Mouse (Mus musculus): ENCODE measurements at regions not wholly inside any gene's neighbourhood (a gene's known extent, or its start where the extent isn't known, plus 50 kb on each side); places are given as distances from the start of the nearest gene placed in this dataset.
"Not testable (repeated sequence)": the region's sequence is repeated elsewhere in the genome, so short reads cannot be mapped to it uniquely, and the experiment has no call there.

DNA sequence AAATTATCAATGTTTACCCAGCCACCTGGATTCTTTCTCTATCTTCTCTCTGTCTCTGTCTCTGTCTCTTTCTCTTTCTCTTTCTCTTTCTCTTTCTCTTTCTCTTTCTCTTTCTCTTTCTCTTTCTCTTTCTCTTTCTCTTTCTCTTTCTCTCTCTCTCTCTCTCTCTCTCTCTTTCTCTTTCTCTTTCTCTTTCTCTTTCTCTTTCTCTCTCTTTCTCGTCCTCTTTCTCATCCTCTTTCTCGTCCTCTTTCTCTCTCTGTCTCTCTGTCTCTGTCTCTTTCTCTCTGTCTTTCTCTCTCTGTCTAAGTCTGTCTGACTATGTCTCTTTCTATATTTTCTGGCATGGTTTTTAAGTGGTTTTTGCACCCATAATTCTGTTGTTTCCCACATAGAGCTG, 217.6 kb downstream of the Serpinb8 start:
- not testable (repeated sequence) for H3K27me3 ChIP-seq (replicated peaks); H3K36me3 ChIP-seq (replicated peaks); ATAC-seq (replicated peaks); H3K4me1 ChIP-seq; H3K9ac ChIP-seq; H3K27ac ChIP-seq; H3K9me3 ChIP-seq; H3K4me2 ChIP-seq; H3K4me3 ChIP-seq
- 87% methylated on average over 2 of the region's 2 CpGs for WGBS

DNA sequence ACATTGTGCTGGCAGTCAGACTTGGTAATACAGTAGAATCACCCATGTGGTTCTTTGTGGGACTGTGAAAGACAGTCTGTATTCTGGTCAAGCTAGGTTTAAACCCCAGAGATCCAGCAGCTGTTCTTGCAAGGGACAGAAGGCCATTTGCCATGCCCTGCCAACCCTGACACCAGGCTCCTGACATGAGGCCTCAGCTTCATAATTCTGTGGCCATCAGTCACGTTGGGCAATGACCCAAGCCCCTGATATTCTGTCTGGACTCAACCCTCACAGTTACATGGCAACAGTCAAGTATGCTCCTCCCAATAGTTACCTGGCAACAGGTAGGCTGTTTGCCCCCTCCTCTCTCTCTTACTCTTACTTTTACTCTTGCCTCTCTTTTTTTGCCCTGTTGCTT, 221.3 kb downstream of the Serpinb8 start:
- Histone ChIP-seq H3K27me3 (replicated peaks) (no peaks in the 10 kb centered on the region), H3K4me2 (no peak overlapping the region), H3K4me1 (no peaks in the 10 kb centered on the region), H3K4me3 (no peak overlapping the region), H3K9ac (no peak overlapping the region), H3K9me3 (no peaks in the 10 kb centered on the region), H3K36me3 (replicated peaks) (no peaks in the 10 kb centered on the region), H3K27ac (no peak overlapping the region)
- WGBS = 75% methylated on average over 1 of the region's 1 CpGs
- no peak for ATAC-seq (replicated peaks)

DNA sequence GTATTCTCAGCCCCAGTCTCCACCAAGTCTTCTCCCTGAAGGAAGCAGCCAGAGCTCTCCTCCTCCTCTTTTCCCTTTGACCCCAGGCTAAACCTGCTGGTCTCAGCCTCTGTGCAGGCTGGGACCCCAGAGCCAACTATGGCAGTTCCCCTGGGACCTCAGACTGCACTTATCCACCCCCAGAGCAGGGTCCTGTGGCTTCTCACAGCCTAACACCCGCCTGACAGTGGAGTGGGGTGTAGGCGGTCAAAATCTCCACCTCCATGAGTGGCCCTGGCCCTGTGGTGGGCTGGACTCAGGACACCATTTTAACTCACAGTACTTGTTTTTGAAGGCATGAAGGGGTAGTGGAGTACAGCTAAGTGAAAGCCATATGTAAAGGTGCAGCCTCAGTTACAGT, 222.1 kb downstream of the Serpinb8 start:
- WGBS = 89% methylated on average over 2 of the region's 2 CpGs
- Histone ChIP-seq H3K9ac (no peak overlapping the region), H3K4me2 (no peak overlapping the region), H3K27ac (no peak overlapping the region), H3K9me3 (no peaks in the 10 kb centered on the region), H3K4me3 (no peak overlapping the region), H3K27me3 (replicated peaks) (no peaks in the 10 kb centered on the region), H3K36me3 (replicated peaks) (no peaks in the 10 kb centered on the region), H3K4me1 (no peaks in the 10 kb centered on the region)
- no peak for ATAC-seq (replicated peaks)

DNA sequence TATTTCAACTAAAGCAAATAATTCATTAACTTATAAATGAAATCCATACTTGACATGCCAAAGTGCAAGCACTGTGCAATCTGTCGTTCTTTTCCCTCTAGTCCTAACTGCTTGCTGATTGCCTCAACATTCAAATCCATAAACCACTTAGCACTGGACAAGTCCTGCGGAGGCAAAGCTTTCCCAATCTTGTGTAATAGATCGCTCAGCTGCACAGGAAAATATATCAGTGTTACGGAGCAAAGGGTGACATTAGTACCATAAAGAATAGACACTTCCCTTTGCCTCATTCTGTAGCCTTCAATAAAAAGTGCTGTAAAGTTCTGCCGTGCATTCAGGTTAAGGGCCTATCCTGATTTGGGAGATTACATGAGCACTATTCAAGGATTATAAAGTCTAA, 248.1 kb downstream of the Serpinb8 start:
- no peak for ATAC-seq (replicated peaks)
- no peak overlapping the region for H3K9ac ChIP-seq
- no peak overlapping the region for H3K27ac ChIP-seq
- no peak overlapping the region for H3K4me2 ChIP-seq
- H3K9me3 ChIP-seq = no peaks in the 10 kb centered on the region
- H3K36me3 ChIP-seq (replicated peaks) = no peaks in the 10 kb centered on the region
- WGBS = 87% methylated on average over 5 of the region's 5 CpGs
- no peak overlapping the region for H3K4me3 ChIP-seq
- H3K27me3 ChIP-seq (replicated peaks) = no peaks in the 10 kb centered on the region
- no peaks in the 10 kb centered on the region for H3K4me1 ChIP-seq

DNA sequence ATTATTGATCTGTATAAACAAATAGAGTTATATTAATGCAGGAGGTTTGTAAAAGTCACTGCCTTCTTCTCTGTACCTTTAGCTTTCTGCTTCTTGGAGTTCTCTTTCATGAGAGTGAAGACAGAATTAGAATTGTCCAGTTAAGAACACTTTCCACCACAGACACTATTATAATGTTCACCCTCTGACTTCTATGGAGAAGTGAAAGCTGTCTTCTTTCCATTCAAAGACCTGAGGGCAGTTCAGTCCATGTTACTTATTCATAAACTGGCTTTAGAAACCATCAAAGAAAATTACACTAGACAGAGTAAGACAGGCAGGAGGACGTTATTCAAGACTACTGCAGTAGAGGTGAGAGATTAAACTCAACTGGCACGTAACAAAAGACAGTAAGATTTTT, 262.6 kb downstream of the Serpinb8 start:
- Histone ChIP-seq H3K4me1 (no peaks in the 10 kb centered on the region), H3K9me3 (no peaks in the 10 kb centered on the region), H3K27me3 (replicated peaks) (no peaks in the 10 kb centered on the region), H3K36me3 (replicated peaks) (no peaks in the 10 kb centered on the region), H3K4me2 (no peak overlapping the region), H3K27ac (no peak overlapping the region), H3K9ac (no peak overlapping the region), H3K4me3 (no peak overlapping the region)
- ATAC-seq (replicated peaks) = no peak
- WGBS = 21% methylated on average over 2 of the region's 2 CpGs

DNA sequence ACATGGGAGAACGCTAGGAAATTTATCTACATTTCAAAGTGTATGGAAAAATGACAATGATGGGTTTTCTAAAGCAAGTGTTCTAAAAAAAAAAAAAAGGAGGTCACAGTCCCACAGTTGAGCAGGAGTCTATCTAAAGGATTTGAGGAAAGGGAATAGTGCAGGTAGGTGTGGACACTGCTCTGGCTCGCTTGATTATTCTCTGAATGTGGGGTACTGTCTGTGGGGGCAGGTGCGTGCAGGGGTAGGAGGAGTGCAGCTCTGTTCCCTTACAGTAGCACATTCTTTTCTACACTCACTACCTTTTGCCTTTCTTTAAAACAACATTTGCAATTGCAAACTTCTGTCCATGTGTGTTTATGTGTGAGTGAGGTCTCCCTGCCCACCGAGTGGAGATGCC, 263.2 kb downstream of the Serpinb8 start:
- 71% methylated on average over 4 of the region's 4 CpGs for WGBS
- no peak overlapping the region for H3K9ac ChIP-seq
- H3K36me3 ChIP-seq (replicated peaks) = no peaks in the 10 kb centered on the region
- no peaks in the 10 kb centered on the region for H3K4me1 ChIP-seq
- H3K9me3 ChIP-seq = no peaks in the 10 kb centered on the region
- no peak overlapping the region for H3K27ac ChIP-seq
- H3K4me2 ChIP-seq = no peak overlapping the region
- H3K4me3 ChIP-seq = no peak overlapping the region
- H3K27me3 ChIP-seq (replicated peaks) = no peaks in the 10 kb centered on the region
- ATAC-seq (replicated peaks) = peak; percentile 54; the same call in 1 of the 2 replicates

DNA sequence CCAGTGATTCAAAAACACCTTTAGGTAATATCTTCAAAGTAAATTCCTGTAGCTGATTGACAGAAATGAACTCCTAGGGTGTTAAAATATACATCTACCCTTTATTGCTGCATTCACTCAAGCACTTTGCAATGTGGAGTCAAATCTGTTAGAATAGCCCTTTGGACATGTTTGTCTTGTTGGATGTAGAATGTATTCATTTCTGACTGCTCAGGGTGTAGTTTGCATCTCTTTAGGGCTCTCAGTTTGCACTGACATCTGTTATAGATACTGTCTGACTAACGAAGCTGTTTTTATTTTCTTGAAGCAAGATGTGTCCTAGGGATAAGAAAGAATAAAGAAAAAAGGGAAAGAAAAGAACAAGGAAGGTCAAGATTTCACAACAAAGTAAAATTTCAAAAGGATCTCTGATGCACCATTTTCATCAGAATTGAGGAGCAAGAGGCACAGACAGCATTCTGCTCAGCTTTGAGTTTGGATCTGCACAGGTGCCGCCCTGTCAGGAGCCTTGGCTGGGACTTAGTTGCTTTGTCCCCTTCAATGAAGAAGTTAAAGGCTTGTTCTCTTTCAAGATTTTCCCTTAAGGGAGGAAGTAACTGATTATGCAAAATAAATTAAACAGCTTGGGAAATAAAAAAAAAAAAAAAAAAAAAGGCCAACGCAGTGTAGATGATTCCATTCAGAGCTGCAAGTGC, 308.1 kb downstream of the Serpinb8 start:
- H3K9ac ChIP-seq = no peak overlapping the region
- peak; percentile 68 for ATAC-seq (replicated peaks)
- no peaks in the 10 kb centered on the region; the same call in 1 of the 2 replicates for H3K4me1 ChIP-seq
- H3K36me3 ChIP-seq (replicated peaks) = no peaks in the 10 kb centered on the region
- H3K4me2 ChIP-seq = no peak overlapping the region
- no peaks in the 10 kb centered on the region for H3K27me3 ChIP-seq (replicated peaks)
- no peaks in the 10 kb centered on the region for H3K9me3 ChIP-seq
- H3K4me3 ChIP-seq = no peak overlapping the region
- H3K27ac ChIP-seq = no peak overlapping the region
- WGBS = 29% methylated on average over 3 of the region's 3 CpGs

DNA sequence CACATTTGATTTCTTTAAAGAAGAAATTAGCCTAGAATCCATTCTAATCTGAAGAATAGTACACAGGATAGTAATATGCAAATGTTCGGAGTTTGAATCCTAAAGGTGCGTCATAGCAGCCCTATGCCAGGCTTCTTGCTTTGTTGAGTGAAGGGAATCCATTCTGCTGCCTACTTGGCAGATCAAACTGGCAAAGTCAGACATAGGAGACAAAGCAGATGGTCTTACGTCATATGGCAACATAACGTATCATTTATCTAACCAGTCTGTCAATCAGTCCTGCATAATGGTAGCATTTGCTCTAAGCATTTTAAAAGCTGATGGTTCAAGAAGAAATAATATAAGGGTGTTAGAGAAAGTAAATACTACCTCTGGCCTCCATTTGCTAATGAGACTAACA, 309.5 kb downstream of the Serpinb8 start:
- 74% methylated on average over 4 of the region's 4 CpGs for WGBS
- H3K36me3 ChIP-seq (replicated peaks) = no peaks in the 10 kb centered on the region
- H3K9me3 ChIP-seq = no peaks in the 10 kb centered on the region
- H3K4me3 ChIP-seq = no peak overlapping the region
- H3K27ac ChIP-seq = no peak overlapping the region
- H3K4me1 ChIP-seq = no peaks in the 10 kb centered on the region; the same call in 1 of the 2 replicates
- no peak overlapping the region for H3K4me2 ChIP-seq
- no peak overlapping the region for H3K9ac ChIP-seq
- no peak for ATAC-seq (replicated peaks)
- H3K27me3 ChIP-seq (replicated peaks) = no peaks in the 10 kb centered on the region

DNA sequence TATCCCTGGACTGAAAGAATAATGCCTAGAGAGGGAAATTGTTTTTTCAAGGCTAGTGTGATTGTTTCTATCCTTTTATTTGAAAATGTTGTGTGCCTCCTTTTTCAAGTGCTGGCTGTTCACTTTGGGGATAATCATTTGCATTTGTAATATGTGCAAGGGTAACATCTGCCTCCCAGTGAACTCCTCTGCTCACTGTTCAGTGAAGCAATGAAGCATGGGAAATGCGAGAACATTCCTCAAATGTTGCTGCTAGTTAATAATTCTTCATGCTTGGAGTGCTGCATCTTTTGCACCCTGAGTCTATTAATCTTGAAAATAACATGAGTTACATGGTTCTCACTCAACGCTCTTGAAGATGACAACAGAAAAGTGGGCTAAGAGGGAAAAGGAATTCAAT, 310.6 kb downstream of the Serpinb8 start:
- Histone ChIP-seq H3K4me1 (no peaks in the 10 kb centered on the region; the same call in 1 of the 2 replicates), H3K9me3 (no peaks in the 10 kb centered on the region), H3K4me3 (no peak overlapping the region), H3K27me3 (replicated peaks) (no peaks in the 10 kb centered on the region), H3K4me2 (no peak overlapping the region), H3K36me3 (replicated peaks) (no peaks in the 10 kb centered on the region), H3K27ac (no peak overlapping the region), H3K9ac (no peak overlapping the region)
- no peak for ATAC-seq (replicated peaks)
- 33% methylated on average over 2 of the region's 2 CpGs for WGBS

DNA sequence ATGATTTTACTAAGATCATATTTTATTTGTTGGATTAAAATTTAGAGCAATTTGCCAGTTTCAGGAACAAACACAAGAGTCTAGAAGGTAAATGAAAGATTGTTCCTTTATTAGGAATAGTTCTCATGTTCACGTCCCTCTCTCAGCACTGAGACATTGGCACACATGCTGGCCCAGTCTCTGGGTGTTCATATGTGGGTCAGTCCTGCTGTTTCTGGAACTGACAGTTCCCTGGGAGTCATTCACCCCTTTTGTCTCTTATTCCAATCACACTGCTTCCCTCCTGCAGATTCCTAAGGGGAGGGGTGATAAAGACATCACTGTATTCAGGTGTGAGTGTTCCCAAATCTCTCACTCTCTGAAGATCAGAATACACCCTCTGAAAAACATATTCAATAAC, 311.1 kb downstream of the Serpinb8 start:
- Histone ChIP-seq H3K27me3 (replicated peaks) (no peaks in the 10 kb centered on the region), H3K9ac (no peak overlapping the region), H3K4me2 (no peak overlapping the region), H3K4me1 (no peaks in the 10 kb centered on the region; the same call in 1 of the 2 replicates), H3K27ac (no peak overlapping the region), H3K36me3 (replicated peaks) (no peaks in the 10 kb centered on the region), H3K4me3 (no peak overlapping the region), H3K9me3 (no peaks in the 10 kb centered on the region)
- ATAC-seq (replicated peaks) = no peak
- 61% methylated on average over 1 of the region's 1 CpGs for WGBS

DNA sequence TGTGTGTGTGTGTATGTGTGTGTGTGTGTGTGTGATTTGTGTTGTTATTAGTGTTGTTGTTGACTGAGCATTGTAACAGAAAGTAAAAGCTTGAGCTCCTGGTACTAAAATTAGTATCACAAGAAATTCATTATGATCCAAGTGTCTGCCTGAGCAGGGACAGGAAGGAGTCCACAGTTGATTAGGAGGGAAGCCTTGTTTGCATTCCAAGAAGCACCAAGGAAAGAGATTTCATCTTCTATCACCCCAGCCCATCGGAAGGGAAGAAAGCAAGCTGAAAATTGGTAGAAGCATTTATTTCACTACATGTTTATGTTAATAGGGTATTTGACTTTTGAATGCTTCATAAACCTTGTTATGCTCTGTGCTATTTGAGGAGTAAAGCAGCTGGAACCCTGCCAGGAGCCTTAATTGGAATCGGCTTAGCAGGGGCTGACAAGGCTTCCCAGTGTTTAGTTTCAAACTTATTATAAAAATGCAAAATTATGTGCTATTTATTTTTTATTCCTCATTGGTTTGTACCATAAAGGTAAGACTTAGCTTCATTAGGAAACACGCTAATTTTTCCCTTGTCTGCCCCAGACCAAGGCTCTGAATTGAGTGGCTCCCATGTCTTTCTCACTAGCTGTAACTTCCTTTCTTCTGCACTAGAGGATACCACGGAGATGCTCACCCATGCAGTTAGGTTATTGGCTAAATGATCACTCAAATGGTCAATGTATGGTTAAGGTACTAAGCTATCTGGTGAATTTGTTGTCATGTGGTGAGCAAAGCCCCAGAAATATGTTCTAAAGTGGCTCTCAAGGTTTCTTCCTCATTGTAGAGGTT, 318.6 kb downstream of the Serpinb8 start:
- Histone ChIP-seq H3K9ac (no peak overlapping the region), H3K27ac (no peak overlapping the region), H3K27me3 (replicated peaks) (no peaks in the 10 kb centered on the region), H3K4me2 (no peak overlapping the region), H3K4me1 (no peaks in the 10 kb centered on the region), H3K36me3 (replicated peaks) (no peaks in the 10 kb centered on the region), H3K4me3 (no peak overlapping the region), H3K9me3 (no peaks in the 10 kb centered on the region)
- peak; percentile 73; the same call in 1 of the 2 replicates for ATAC-seq (replicated peaks)
- WGBS = 37% methylated on average over 4 of the region's 4 CpGs

DNA sequence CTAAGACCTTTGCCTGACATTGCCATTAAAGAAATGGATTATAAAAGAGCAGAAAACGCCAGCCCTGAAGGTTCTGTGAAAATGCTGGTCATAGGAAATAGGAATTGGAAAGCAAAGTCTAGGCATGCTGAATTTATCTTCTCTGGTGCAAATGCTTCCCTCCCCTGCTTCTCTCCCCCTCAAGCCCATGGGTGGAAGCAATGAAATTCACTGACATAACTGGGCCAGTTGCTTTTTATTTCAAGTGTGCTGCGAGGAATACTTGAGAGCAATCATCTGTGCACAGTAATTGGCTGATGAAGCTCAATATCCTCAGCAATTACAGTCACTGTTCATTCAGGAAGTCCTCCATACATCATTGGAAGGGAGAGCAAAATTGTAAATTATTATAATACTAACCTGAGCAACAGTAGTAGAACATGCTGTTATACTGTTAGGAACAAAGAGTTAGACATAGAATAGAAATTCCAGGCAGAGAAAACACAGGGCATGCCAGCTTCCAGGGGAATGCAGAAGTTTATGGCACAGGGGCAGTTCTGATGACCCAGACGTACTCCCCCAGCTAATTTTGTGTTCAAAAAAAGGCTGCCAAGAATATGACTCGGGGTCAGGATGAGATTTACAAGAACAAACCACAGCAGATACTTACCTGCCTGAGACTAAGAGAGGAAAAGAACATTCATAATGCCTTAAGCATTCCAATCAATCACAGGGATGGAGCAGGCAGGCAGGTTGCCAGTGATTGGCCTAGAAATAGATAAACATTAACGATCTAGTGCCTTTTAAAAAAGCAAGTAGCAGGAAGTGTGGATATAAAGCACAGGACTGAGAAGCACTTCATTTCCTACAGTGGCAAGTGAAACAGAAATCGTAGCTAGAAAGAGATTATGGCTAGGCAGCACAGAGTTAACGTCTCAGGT, 325.1 kb downstream of the Serpinb8 start:
- WGBS = 53% methylated on average over 7 of the region's 7 CpGs
- Histone ChIP-seq H3K9me3 (no peaks in the 10 kb centered on the region), H3K9ac (no peak overlapping the region), H3K4me3 (no peak overlapping the region), H3K4me1 (peaks cover 10% of the 10 kb centered on the region; the same call in 1 of the 2 replicates), H3K4me2 (no peak overlapping the region), H3K27ac (peak overlapping the region; percentile 44), H3K27me3 (replicated peaks) (no peaks in the 10 kb centered on the region), H3K36me3 (replicated peaks) (no peaks in the 10 kb centered on the region)
- ATAC-seq (replicated peaks) = peak; percentile 66
